Mouse (Mus musculus) thymus, adult 2 months (tissue): Measurements from ENCODE around the gene Xirp1.
A peak's percentile ranks its signal among the peaks of the same experiment; 100 is the strongest.

Source experiments
- CTCF ChIP-seq: fragments of 200-500 bp; IDR thresholded peaks from 2 replicates; pipeline ENCODE4 v1.5.1; 2012; ENCODE audit warnings: mild to moderate bottlenecking, control low read depth, low read length, moderate library complexity, borderline replicate concordance; ENCODE audit not compliant: control insufficient read depth, poor library complexity, insufficient read depth; ENCODE audit errors: extremely low read depth
- POLR2A ChIP-seq: fragments of 200-500 bp; IDR thresholded peaks from 2 replicates; pipeline ENCODE4 v1.6.1; 2012; ENCODE audit warnings: mild to moderate bottlenecking, low read length, control low read depth, moderate library complexity; ENCODE audit not compliant: control insufficient read depth, poor library complexity, insufficient read depth; ENCODE audit errors: extremely low read depth

- TF ChIP-seq POLR2A (peak; percentile 63; the same call in 1 of the 2 replicates), CTCF (no peak)
These were observed 41.9 kb downstream of the Xirp1 start for GRCm38 (mm10) chr9:119981183-119982179.
